Mouse (Mus musculus): ENCODE data around the gene Ppm1b. TPM values are rescaled to one million over a fixed set of nuclear protein-coding genes. Genes with fewer than 3 reads are reported as not detected.

The Ppm1b gene
- polyA plus RNA-seq, 1 experiment = 67.9 TPM

GRCm38 (mm10) chr17:84944348-84944747 is 12.2 kb upstream of the Ppm1b start:
- Histone ChIP-seq H3K4me3 (replicated peaks; ENCODE audit: control insufficient read depth, low read depth, low read length) (no peak overlapping the region), H3K27ac (ENCODE audit: control insufficient read depth, insufficient read depth, low read depth, low read length, poor library complexity) (no peak overlapping the region), H3K4me1 (ENCODE audit: control insufficient read depth, insufficient read depth, low read length) (peaks cover 2% of the 10 kb centered on the region)
- no peak for TF ChIP-seq POLR2A (IDR thresholded peaks at IDR 0.05; ENCODE audit: borderline replicate concordance, control insufficient read depth, low read depth, low read length)
- whole genome bisulfite sequencing = 85% methylated on average over 6 of the region's 6 CpGs

GRCm38 (mm10) chr17:84952521-84952920 is 4.0 kb upstream of the Ppm1b start:
- no peaks in the 10 kb centered on the region for H3K4me1 ChIP-seq (ENCODE audit: control insufficient read depth, insufficient read depth, low read length)
- H3K4me3 ChIP-seq (replicated peaks; ENCODE audit: control insufficient read depth, low read depth, low read length) = no peak overlapping the region
- TF ChIP-seq POLR2A (IDR thresholded peaks at IDR 0.05; ENCODE audit: borderline replicate concordance, control insufficient read depth, low read depth, low read length) (no peak), CTCF (IDR thresholded peaks at IDR 0.05; ENCODE audit: control insufficient read depth, insufficient read depth, low read length) (no peak)
- H3K27ac ChIP-seq (ENCODE audit: control insufficient read depth, insufficient read depth, low read depth, low read length, poor library complexity) = no peak overlapping the region
- WGBS = 88% methylated on average over 5 of the region's 5 CpGs

- 86% methylated on average over 5 of the region's 5 CpGs for WGBS
- H3K27ac ChIP-seq (ENCODE audit: control insufficient read depth, insufficient read depth, low read depth, low read length, poor library complexity) = no peak overlapping the region
- TF ChIP-seq CTCF (IDR thresholded peaks at IDR 0.05; ENCODE audit: control insufficient read depth, insufficient read depth, low read length) (no peak), POLR2A (IDR thresholded peaks at IDR 0.05; ENCODE audit: borderline replicate concordance, control insufficient read depth, low read depth, low read length) (no peak)
These were observed 2.8 kb upstream of the Ppm1b start for GRCm38 (mm10) chr17:84953776-84954175.

GRCm38 (mm10) chr17:84954881-84955280 is 1.7 kb upstream of the Ppm1b start:
- no peak overlapping the region for H3K4me3 ChIP-seq (replicated peaks; ENCODE audit: control insufficient read depth, low read depth, low read length)
- H3K27ac ChIP-seq (ENCODE audit: control insufficient read depth, insufficient read depth, low read depth, low read length, poor library complexity) = no peak overlapping the region
- 78% methylated on average over 5 of the region's 5 CpGs for WGBS
- H3K4me1 ChIP-seq (ENCODE audit: control insufficient read depth, insufficient read depth, low read length) = no peaks in the 10 kb centered on the region
- TF ChIP-seq POLR2A (IDR thresholded peaks at IDR 0.05; ENCODE audit: borderline replicate concordance, control insufficient read depth, low read depth, low read length) = no peak
- TF ChIP-seq CTCF (IDR thresholded peaks at IDR 0.05; ENCODE audit: control insufficient read depth, insufficient read depth, low read length) = no peak

More at GRCm38 (mm10) chr17:84953776-84954175, 2.8 kb upstream of the Ppm1b start:
- Histone ChIP-seq H3K4me3 (replicated peaks; ENCODE audit: control insufficient read depth, low read depth, low read length) (no peak overlapping the region), H3K4me1 (ENCODE audit: control insufficient read depth, insufficient read depth, low read length) (no peaks in the 10 kb centered on the region)

GRCm38 (mm10) chr17:84956931-84957486 is 468 bp downstream of the Ppm1b start:
- no peak for TF ChIP-seq CTCF (IDR thresholded peaks at IDR 0.05; ENCODE audit: control insufficient read depth, insufficient read depth, low read length)
- no peak; the same call in 1 of the 2 replicates for TF ChIP-seq POLR2A (IDR thresholded peaks at IDR 0.05; ENCODE audit: borderline replicate concordance, control insufficient read depth, low read depth, low read length)
- no peaks in the 10 kb centered on the region for H3K4me1 ChIP-seq (ENCODE audit: control insufficient read depth, insufficient read depth, low read length)
- peak overlapping the region; percentile 76 for H3K4me3 ChIP-seq (replicated peaks; ENCODE audit: control insufficient read depth, low read depth, low read length)
- under 1% methylated on average over 24 of the region's 24 CpGs for WGBS
- H3K27ac ChIP-seq (ENCODE audit: control insufficient read depth, insufficient read depth, low read depth, low read length, poor library complexity) = peak overlapping the region; percentile 90

- TF ChIP-seq POLR2A (IDR thresholded peaks at IDR 0.05; ENCODE audit: borderline replicate concordance, control insufficient read depth, low read depth, low read length) (peak; percentile 98), CTCF (IDR thresholded peaks at IDR 0.05; ENCODE audit: control insufficient read depth, insufficient read depth, low read length) (no peak)
- WGBS = under 1% methylated on average over 55 of the region's 55 CpGs
- Histone ChIP-seq H3K27ac (ENCODE audit: control insufficient read depth, insufficient read depth, low read depth, low read length, poor library complexity) (peak overlapping the region; percentile 91), H3K4me3 (replicated peaks; ENCODE audit: control insufficient read depth, low read depth, low read length) (peak overlapping the region; percentile 77), H3K4me1 (ENCODE audit: control insufficient read depth, insufficient read depth, low read length) (no peaks in the 10 kb centered on the region)
These were observed 1.1 kb downstream of the Ppm1b start for GRCm38 (mm10) chr17:84957487-84958259.

- TF ChIP-seq CTCF (IDR thresholded peaks at IDR 0.05; ENCODE audit: control insufficient read depth, insufficient read depth, low read length) = no peak
- TF ChIP-seq POLR2A (IDR thresholded peaks at IDR 0.05; ENCODE audit: borderline replicate concordance, control insufficient read depth, low read depth, low read length) = no peak
- Histone ChIP-seq H3K4me3 (replicated peaks; ENCODE audit: control insufficient read depth, low read depth, low read length) (peak overlapping the region; percentile 77), H3K27ac (ENCODE audit: control insufficient read depth, insufficient read depth, low read depth, low read length, poor library complexity) (peak overlapping the region; percentile 91), H3K4me1 (ENCODE audit: control insufficient read depth, insufficient read depth, low read length) (no peaks in the 10 kb centered on the region)
- WGBS = under 1% methylated on average over 52 of the region's 52 CpGs
These were observed 1.9 kb downstream of the Ppm1b start for GRCm38 (mm10) chr17:84958411-84958911.

GRCm38 (mm10) chr17:84958986-84959664 is 2.6 kb downstream of the Ppm1b start:
- WGBS = 22% methylated on average over 6 of the region's 6 CpGs

More at GRCm38 (mm10) chr17:84958986-84959664, 2.6 kb downstream of the Ppm1b start:
- no peak for TF ChIP-seq CTCF (IDR thresholded peaks at IDR 0.05; ENCODE audit: control insufficient read depth, insufficient read depth, low read length)
- TF ChIP-seq POLR2A (IDR thresholded peaks at IDR 0.05; ENCODE audit: borderline replicate concordance, control insufficient read depth, low read depth, low read length) = no peak
- H3K4me1 ChIP-seq (ENCODE audit: control insufficient read depth, insufficient read depth, low read length) = no peaks in the 10 kb centered on the region
- no peak overlapping the region for H3K27ac ChIP-seq (ENCODE audit: control insufficient read depth, insufficient read depth, low read depth, low read length, poor library complexity)
- peak overlapping the region; percentile 51 for H3K4me3 ChIP-seq (replicated peaks; ENCODE audit: control insufficient read depth, low read depth, low read length)
